12 mouse cellular contexts compared by ENCODE assay signal in genomic region chr15:27647686-27648085, GRCm38 (mm10). TPM values are rescaled to one million over a fixed set of nuclear protein-coding genes. Genes with fewer than 3 reads are reported as not detected.
DNase-seq lines count a peak whose midpoint lies in the region; ATAC-seq and TF ChIP-seq lines count a peak whose summit lies in the region.
"Had no signal": no experiment of that assay in that cellular context is flagged by ENCODE, and none has a peak within 500 bp of the region (broad histone marks: within the 10 kb centered on the region; RNA-seq: fewer than 3 reads in every experiment).

No protein-coding gene starts in this region.

- no peak overlapping the region for H3K9ac ChIP-seq in forebrain, embryonic 14.5 days (ENCODE audit: low read length)
- no peak overlapping the region for H3K9ac ChIP-seq in forebrain, embryonic 12.5 days
- no peak overlapping the region for H3K9ac ChIP-seq in lung, embryonic 14.5 days
- H3K9ac ChIP-seq: embryonic facial prominence, embryonic 15.5 days; kidney, embryonic 15.5 days; limb, embryonic 13.5 days had no signal

- no peaks in the 10 kb centered on the region for H3K9me3 ChIP-seq in forebrain, embryonic 14.5 days (replicated peaks; ENCODE audit: control insufficient read depth, low read length)
- no peaks in the 10 kb centered on the region for H3K9me3 ChIP-seq in forebrain, embryonic 12.5 days
- no peaks in the 10 kb centered on the region for H3K9me3 ChIP-seq in lung, embryonic 14.5 days (ENCODE audit: low read depth, low read length)
- H3K9me3 ChIP-seq: embryonic facial prominence, embryonic 15.5 days; kidney, embryonic 15.5 days; limb, embryonic 13.5 days had no signal

- no peaks in the 10 kb centered on the region for H3K36me3 ChIP-seq in forebrain, embryonic 14.5 days (ENCODE audit: control insufficient read depth, insufficient read depth, low read length)
- no peaks in the 10 kb centered on the region for H3K36me3 ChIP-seq in forebrain, embryonic 12.5 days (replicated peaks)
- H3K36me3 ChIP-seq in lung, embryonic 14.5 days (ENCODE audit: insufficient read depth) = no peaks in the 10 kb centered on the region
- H3K36me3 ChIP-seq: embryonic facial prominence, embryonic 15.5 days; kidney, embryonic 15.5 days; limb, embryonic 13.5 days had no signal

- TF ChIP-seq CTCF in lung, embryonic 14.5 days (IDR thresholded peaks at IDR 0.05; ENCODE audit: low read depth) = peak; percentile 61

- peak; percentile 73 for DNase-seq in forebrain, embryonic 14.5 days (ENCODE audit: low spot score)
- peak; percentile 81 for DNase-seq in lung, embryonic 14.5 days
- DNase-seq in lung, postnatal 14 days = no peak
- peak; percentile 40 for DNase-seq in c-Kit-positive CD71-positive TER-119-positive erythroid progenitor cells, embryonic 14.5 days (ENCODE audit: low spot score)
- peak; percentile 81 for DNase-seq in retina, embryonic 14.5 days (ENCODE audit: low spot score)
- no peak for DNase-seq in gastrocnemius, adult 18-20 months (ENCODE audit: low spot score)
- no peak for DNase-seq in frontal cortex, postnatal 10 days (ENCODE audit: low spot score in 2 of 2)

- ATAC-seq in forebrain, embryonic 14.5 days = no peak
- ATAC-seq in forebrain, embryonic 12.5 days (ENCODE audit: low FRiP score) = no peak
- no peak for ATAC-seq in lung, embryonic 14.5 days (ENCODE audit: insufficient read depth)

- 51% methylated on average over 3 of the region's 3 CpGs for WGBS in forebrain, embryonic 14.5 days
- WGBS in forebrain, embryonic 12.5 days = 53% methylated on average over 3 of the region's 3 CpGs
- 37% methylated on average over 3 of the region's 3 CpGs for WGBS in lung, embryonic 14.5 days

- H3K27me3 ChIP-seq in forebrain, embryonic 14.5 days (replicated peaks; ENCODE audit: control insufficient read depth, insufficient read depth, low read length) = no peaks in the 10 kb centered on the region
- H3K27me3 ChIP-seq in forebrain, embryonic 12.5 days = no peaks in the 10 kb centered on the region
- H3K27me3 ChIP-seq in lung, embryonic 14.5 days (ENCODE audit: insufficient read depth, low read length) = no peaks in the 10 kb centered on the region
- H3K27me3 ChIP-seq: embryonic facial prominence, embryonic 15.5 days; kidney, embryonic 15.5 days; limb, embryonic 13.5 days had no signal

- no peak overlapping the region for H3K4me3 ChIP-seq in forebrain, embryonic 14.5 days (ENCODE audit: low read depth, low read length)
- no peak overlapping the region for H3K4me3 ChIP-seq in forebrain, embryonic 12.5 days (replicated peaks)
- no peak overlapping the region for H3K4me3 ChIP-seq in lung, embryonic 14.5 days (ENCODE audit: low read depth, low read length)
- H3K4me3 ChIP-seq: embryonic facial prominence, embryonic 15.5 days; kidney, embryonic 15.5 days; limb, embryonic 13.5 days had no signal

- no peak overlapping the region for H3K4me2 ChIP-seq in forebrain, embryonic 14.5 days (ENCODE audit: low read length)
- no peak overlapping the region for H3K4me2 ChIP-seq in forebrain, embryonic 12.5 days
- H3K4me2 ChIP-seq in lung, embryonic 14.5 days = no peak overlapping the region
- H3K4me2 ChIP-seq: embryonic facial prominence, embryonic 15.5 days; heart, embryonic 11.5 days; kidney, embryonic 15.5 days; limb, embryonic 13.5 days had no signal

- no peak overlapping the region for H3K27ac ChIP-seq in forebrain, embryonic 14.5 days (ENCODE audit: low read depth, low read length)
- no peak overlapping the region for H3K27ac ChIP-seq in forebrain, embryonic 12.5 days
- no peak overlapping the region for H3K27ac ChIP-seq in lung, embryonic 14.5 days (ENCODE audit: low read depth)
- H3K27ac ChIP-seq: embryonic facial prominence, embryonic 15.5 days; kidney, embryonic 15.5 days; limb, embryonic 13.5 days had no signal

- H3K4me1 ChIP-seq in forebrain, embryonic 14.5 days (ENCODE audit: control insufficient read depth, insufficient read depth, low read length) = no peaks in the 10 kb centered on the region
- H3K4me1 ChIP-seq in forebrain, embryonic 12.5 days = no peaks in the 10 kb centered on the region
- no peaks in the 10 kb centered on the region for H3K4me1 ChIP-seq in lung, embryonic 14.5 days (ENCODE audit: insufficient read depth)
- H3K4me1 ChIP-seq: embryonic facial prominence, embryonic 15.5 days; kidney, embryonic 15.5 days; limb, embryonic 13.5 days had no signal

RNA-seq across cellular contexts. Expression of gene Otulin, which starts 17.2 kb away (rescaled TPM):
- 35.0 and 36.0 TPM in 2 replicates for polyA plus RNA-seq in forebrain, embryonic 14.5 days (2014; fragmentation: Nextera tagmentation; extraction: Ambion mirVana)
- polyA plus RNA-seq in forebrain, embryonic 12.5 days (2016; fragmentation: Nextera tagmentation; extraction: Ambion mirVana) = 32.5 and 32.7 TPM in 2 replicates
- polyA plus RNA-seq in lung, embryonic 14.5 days (2014; fragmentation: Nextera tagmentation; extraction: Ambion mirVana) = 39.2 and 41.8 TPM in 2 replicates
- 10 to 100 TPM; 17.8 to 28.3 TPM for total RNA-seq in gastrocnemius, adult 18-20 months (2021)

RNA-seq across cellular contexts. Expression of gene Otulinl, which starts 33.7 kb away (rescaled TPM):
- polyA plus RNA-seq in forebrain, embryonic 14.5 days (2014; fragmentation: Nextera tagmentation; extraction: Ambion mirVana) = 13.2 and 14.2 TPM in 2 replicates
- polyA plus RNA-seq in forebrain, embryonic 12.5 days (2016; fragmentation: Nextera tagmentation; extraction: Ambion mirVana) = 5.8 and 6.5 TPM in 2 replicates
- polyA plus RNA-seq in lung, embryonic 14.5 days (2014; fragmentation: Nextera tagmentation; extraction: Ambion mirVana) = 15.6 and 15.8 TPM in 2 replicates
- total RNA-seq in gastrocnemius, adult 18-20 months (2021) = under 1 TPM; 0.91 to 0.93 TPM

Comparison
In these comparisons a context has a peak if more than half of its experiments do, and no peak if none do; other contexts are left out.
1. DNase-seq: peak in forebrain, embryonic 14.5 days (single experiment), lung, embryonic 14.5 days (single experiment), c-Kit-positive CD71-positive TER-119-positive erythroid progenitor cells, embryonic 14.5 days (single experiment) and retina, embryonic 14.5 days (single experiment); none in lung, postnatal 14 days (single experiment), gastrocnemius, adult 18-20 months (single experiment) and frontal cortex, postnatal 10 days (0 of 2).